Mouse (Mus musculus) monocyte, adult 59 days (primary cell): ENCODE results near the gene 2210017I01Rik. TPM values are rescaled to one million over a fixed set of nuclear protein-coding genes. Genes with fewer than 3 reads are reported as not detected.

Experiments
- total RNA-seq, 2 experiments: library from RNA; stranded (reverse); gene quantifications; one replicate each; pipeline ENCODE4 v1.2.4; 2023

Gene 2210017I01Rik
- not detected for total RNA-seq

GRCm38 (mm10) chr3:92607392-92607791 is at the start of gene 2210017I01Rik:
Gene 2210017I01Rik (minus strand): TSS chr3:92607492.

GRCm38 (mm10) chr3:92656826-92657225 is 49.5 kb upstream of the 2210017I01Rik start, which contains the start of gene Lce1b:
Gene Lce1b (minus strand): TSS chr3:92656926.

GRCm38 (mm10) chr3:92648207-92648606 is 40.9 kb upstream of the 2210017I01Rik start, which contains the start of gene Lce1a1:
Gene Lce1a1 (minus strand): TSS chr3:92648307.

GRCm38 (mm10) chr3:92621560-92621959 is 14.3 kb upstream of the 2210017I01Rik start, which contains the start of gene Lce6a:
Gene Lce6a (minus strand): TSS chr3:92621660.

GRCm38 (mm10) chr3:92588858-92589257 is 18.4 kb downstream of the 2210017I01Rik start, which contains the start of gene Smcp:
Gene Smcp (minus strand): TSS chr3:92588997.

GRCm38 (mm10) chr3:92573449-92574041 is 33.7 kb downstream of the 2210017I01Rik start, which contains the start of gene Ivl:
Gene Ivl (minus strand): TSS chr3:92573735.

Other genes starting within 250 kb of the 2210017I01Rik start
- not detected for gene Sprr2f, start 242.3 kb downstream of the 2210017I01Rik start, total RNA-seq
- gene Sprr2h, start 221.8 kb downstream of the 2210017I01Rik start, total RNA-seq, result not detected
- gene Sprr2i, start 199.5 kb downstream of the 2210017I01Rik start, total RNA-seq, result not detected
- gene Sprr2j-ps, start 189.4 kb downstream of the 2210017I01Rik start, total RNA-seq, result not detected
- gene Gm9774, start 178.1 kb downstream of the 2210017I01Rik start, total RNA-seq, result 1 to 10 TPM in 1 of 2 experiments, under 1 TPM in 1; 0.86 to 2.0 TPM
- not detected for gene Sprr2k, start 174.9 kb downstream of the 2210017I01Rik start, total RNA-seq
- gene Sprr1b, start 168.7 kb downstream of the 2210017I01Rik start, total RNA-seq, result not detected
- not detected for gene Sprr3, start 148.8 kb downstream of the 2210017I01Rik start, total RNA-seq
- not detected for gene Sprr1a, start 121.6 kb downstream of the 2210017I01Rik start, total RNA-seq
- not detected for gene Sprr4, start 107.0 kb downstream of the 2210017I01Rik start, total RNA-seq
- gene 2310046K23Rik, start 73.0 kb downstream of the 2210017I01Rik start, total RNA-seq, result not detected
- not detected for gene Ivl, start 33.8 kb downstream of the 2210017I01Rik start, total RNA-seq
- not detected for gene Smcp, start 18.5 kb downstream of the 2210017I01Rik start, total RNA-seq
- not detected for gene Lce6a, start 14.2 kb upstream of the 2210017I01Rik start, total RNA-seq
- gene Lce1a1, start 40.8 kb upstream of the 2210017I01Rik start, total RNA-seq, result not detected
- gene Lce1b, start 49.4 kb upstream of the 2210017I01Rik start, total RNA-seq, result not detected
- not detected for gene Lce1a2, start 62.8 kb upstream of the 2210017I01Rik start, total RNA-seq
- not detected for gene Lce1c, start 71.8 kb upstream of the 2210017I01Rik start, total RNA-seq
- not detected for gene Lce1d, start 79.7 kb upstream of the 2210017I01Rik start, total RNA-seq
- gene Lce1e, start 101.6 kb upstream of the 2210017I01Rik start, total RNA-seq, result not detected
- not detected for gene Lce1f, start 112.9 kb upstream of the 2210017I01Rik start, total RNA-seq
- not detected for gene Gm38119, start 131.6 kb upstream of the 2210017I01Rik start, total RNA-seq
- gene Lce1g, start 144.8 kb upstream of the 2210017I01Rik start, total RNA-seq, result not detected
- not detected for gene Lce1h, start 157.6 kb upstream of the 2210017I01Rik start, total RNA-seq
- gene Lce1i, start 171.4 kb upstream of the 2210017I01Rik start, total RNA-seq, result not detected
- gene Lce1j, start 183.0 kb upstream of the 2210017I01Rik start, total RNA-seq, result not detected
- gene Lce1k, start 200.4 kb upstream of the 2210017I01Rik start, total RNA-seq, result not detected
- not detected for gene Kprp, start 219.8 kb upstream of the 2210017I01Rik start, total RNA-seq
- not detected for gene Lce1l, start 243.8 kb upstream of the 2210017I01Rik start, total RNA-seq